Mouse (Mus musculus) embryo, embryonic 10.5 days (tissue): ENCODE results near the gene Fbxw2.
"Not testable (repeated sequence)": the region's sequence is repeated elsewhere in the genome, so short reads cannot be mapped to it uniquely, and the experiment has no call there.

Experiments used
- DNase-seq: peaks from one replicate; pipeline ENCODE4 v3.0.0-alpha.2; 2015; ENCODE audit warnings: low spot score

Gene Fbxw2

DNA sequence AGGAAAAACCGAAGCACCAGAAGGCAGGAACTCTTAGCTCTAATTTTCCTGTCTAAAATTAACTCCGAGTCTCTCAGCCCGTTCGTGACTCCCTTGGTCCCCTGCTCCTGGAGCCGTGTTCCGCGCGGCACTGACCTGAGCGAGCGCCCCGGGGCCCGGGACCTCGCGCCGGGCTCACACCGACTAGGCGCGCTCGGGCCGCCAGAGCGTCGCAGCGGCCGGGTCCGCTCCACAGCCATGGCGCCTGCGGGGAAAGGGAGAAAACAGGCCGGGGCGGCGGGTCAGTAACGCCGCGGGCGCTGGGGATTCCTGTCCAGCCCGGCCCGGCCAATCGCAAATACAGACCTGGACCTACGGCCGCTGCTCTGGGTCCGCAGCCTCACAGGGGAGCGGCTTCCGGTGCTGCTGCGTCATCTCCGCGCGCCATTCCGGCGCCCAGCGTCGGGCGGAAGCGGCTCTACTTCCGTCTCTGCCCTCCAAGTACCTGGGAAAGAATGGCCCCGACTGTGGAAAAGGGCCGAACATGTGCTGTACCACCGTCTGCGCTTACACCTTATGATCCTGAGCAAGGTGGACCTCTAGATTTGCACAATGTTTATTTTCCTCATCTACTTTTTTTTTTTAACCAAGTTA is at the start of gene Fbxw2:
Gene Fbxw2, minus strand, starts transcription at position 485 of the 633 bp plus-strand sequence.
- peak; percentile 94 for DNase-seq

DNA sequence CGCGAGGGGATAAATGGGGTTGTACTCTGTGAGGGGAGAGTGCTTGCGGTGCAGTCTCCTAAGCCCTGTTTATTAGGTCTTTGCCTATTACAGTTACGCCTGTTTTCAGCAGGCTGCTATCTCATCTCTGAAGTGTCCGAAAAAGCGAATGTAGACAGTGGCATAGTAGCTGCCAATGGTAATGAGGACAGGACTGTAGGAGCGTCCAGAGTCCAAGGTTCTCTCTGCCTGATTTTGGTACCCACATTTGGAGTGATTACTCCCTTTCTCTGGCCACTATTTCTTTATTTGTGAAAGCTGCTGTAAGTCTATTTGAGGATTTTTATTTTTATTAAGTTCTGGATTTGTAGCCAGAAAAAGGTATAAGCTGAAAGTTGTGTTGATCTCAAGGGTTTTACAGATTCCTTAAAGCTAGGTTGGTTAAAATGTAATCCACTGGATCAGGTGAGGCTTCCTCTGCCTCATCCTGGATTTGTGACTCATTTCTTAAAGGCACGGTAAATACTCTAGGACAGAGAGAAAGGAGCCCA is 48.8 kb upstream of the Fbxw2 start, which contains the start of gene Psmd5:
Gene Psmd5, minus strand, starts transcription at position 153 of the 530 bp plus-strand sequence.
- DNase-seq = no peak

DNA sequence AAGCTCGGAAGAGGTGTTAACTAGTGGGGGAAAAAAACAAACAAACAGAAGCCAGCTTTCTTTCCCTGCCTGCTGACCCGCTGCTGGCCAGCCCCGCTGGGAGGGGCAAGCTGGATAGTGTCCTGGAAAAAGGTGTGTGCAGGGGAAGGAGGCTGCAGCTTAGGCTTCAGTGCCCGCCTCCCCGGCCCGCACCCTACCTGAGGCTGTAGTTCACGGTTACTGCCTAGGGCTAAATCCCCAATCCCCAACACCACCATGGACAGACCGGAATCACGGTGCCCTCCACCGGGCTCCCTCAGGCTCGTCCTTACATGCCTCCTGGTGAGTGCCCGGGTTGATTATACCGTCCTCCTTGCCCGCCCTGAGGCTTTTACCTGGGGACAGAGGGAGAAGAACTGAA is 48.2 kb upstream of the Fbxw2 start, which contains the start of gene Cutal:
Gene Cutal, plus strand, starts transcription at position 126 of the 400 bp plus-strand sequence.
- peak; percentile 5 for DNase-seq

DNA sequence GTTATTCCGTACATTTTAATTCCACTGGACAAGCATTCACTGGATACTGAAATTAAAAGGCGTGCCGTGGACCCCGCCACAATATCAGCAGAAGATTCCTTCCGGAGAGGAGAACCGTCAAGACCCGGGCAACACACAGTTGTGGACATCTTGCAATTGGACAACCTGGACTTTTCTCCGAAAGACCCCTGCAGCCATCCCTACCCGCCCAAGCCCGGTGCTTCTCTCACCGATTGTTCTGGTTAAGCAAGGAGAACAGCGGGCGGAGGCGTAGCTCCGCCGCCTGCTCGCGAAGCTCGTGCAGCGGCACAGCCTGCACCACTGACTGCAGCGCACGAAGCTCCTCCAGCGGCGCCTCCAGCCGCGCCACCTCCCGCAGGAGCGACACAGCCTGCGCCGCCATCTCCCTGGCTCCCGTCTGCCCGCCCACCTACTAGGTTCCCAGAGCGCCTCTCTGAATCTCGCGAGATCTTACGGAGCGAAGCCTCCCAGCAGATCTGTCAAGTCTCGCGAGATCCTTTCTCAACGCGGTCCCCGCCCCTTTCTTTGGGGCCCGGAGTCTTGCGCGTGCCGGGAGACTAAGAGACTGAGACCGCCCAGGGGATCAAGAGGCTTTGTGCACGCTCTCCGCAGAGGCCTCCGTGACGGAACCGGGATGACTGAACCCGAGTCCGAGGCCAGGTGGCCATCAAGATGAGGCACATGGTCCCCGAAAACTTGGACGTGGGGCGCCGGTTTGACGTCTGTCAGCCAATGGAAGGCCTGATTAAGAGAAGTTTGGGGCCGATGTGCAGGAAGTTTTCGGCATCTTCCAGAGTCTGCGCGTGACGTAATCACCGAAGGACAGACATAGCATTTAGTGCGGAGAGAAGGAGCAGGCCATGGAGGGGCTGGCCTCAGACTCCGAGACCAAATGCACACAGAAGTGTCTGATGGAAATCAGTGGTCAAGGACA is 44.7 kb upstream of the Fbxw2 start:
- DNase-seq = peak; percentile 100

DNA sequence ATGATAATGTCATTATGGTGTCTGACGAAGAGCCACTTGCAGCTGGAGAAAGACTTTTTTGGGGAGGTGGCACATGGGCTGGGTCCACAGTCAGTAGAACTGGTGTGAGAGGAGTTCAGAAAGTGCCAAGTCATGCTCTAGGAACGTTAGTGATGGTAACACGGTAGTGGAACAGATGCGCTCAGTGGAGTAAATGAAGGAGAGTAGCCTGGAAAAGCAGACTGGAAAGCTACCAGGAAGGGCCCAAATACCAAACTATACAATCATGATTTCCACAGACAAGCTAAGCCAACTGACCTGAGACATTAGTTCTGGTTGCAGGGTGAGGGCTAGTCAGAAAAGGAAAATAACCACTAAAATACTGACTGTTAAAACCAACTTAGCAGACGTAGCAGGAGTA is 43.6 kb upstream of the Fbxw2 start:
- peak; percentile 22 for DNase-seq

DNA sequence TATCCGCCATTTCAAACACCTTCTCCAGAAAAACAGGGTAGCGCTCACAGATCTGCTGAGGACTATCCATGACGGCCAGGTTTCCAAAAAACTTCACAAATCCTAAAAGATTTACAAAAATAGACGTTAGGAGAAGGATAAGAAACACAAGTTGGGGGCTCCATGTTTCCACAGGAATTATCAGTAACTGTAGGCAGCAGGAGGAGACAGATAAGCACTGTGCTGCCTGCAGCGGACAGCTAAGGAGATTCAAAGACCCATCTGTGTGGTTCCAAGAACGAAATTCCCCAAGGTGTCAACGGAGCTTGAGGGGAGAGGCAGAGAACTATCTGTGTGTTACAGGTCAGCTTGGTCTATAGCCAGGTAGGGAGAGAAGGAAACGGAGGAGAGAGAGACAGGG is 31.6 kb upstream of the Fbxw2 start:
- DNase-seq = no peak

DNA sequence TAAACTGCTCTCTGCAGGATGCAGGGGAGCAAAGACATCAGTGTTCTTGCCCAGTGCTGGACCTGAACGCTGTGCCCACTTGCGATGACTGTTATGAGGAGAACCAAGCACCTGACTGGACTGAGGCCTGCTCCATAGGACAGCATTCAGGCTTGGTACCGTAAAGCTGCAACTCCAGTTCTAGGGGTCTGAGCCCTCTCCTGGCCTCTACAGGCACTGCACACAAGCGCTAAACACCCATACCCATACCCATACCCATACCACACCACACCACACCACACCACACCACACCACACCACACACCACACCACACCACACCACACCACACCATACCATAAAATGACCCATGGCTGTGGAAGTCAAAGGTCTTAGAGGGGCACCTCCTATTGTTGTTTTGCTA is 29.2 kb upstream of the Fbxw2 start:
- no peak for DNase-seq

DNA sequence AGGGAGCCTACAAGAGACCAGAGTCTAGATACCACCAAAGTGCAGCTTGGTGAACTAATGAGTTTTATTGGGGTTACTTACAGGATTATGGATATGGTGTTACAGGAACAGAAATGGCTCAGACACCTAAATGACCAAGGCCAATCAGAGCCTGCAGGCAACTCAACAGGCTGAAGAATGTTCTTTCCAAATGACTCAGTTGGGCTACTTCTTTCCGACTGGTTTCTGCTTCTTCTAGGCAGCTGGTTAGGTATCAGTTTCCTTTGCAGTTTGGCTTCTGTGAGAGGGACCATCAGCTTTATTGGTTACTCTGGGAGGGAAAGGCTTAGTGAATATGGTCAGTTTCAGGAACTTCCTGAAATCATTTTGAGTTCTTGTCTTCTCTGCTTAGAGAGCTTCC is 21.6 kb upstream of the Fbxw2 start:
- DNase-seq = no peak

DNA sequence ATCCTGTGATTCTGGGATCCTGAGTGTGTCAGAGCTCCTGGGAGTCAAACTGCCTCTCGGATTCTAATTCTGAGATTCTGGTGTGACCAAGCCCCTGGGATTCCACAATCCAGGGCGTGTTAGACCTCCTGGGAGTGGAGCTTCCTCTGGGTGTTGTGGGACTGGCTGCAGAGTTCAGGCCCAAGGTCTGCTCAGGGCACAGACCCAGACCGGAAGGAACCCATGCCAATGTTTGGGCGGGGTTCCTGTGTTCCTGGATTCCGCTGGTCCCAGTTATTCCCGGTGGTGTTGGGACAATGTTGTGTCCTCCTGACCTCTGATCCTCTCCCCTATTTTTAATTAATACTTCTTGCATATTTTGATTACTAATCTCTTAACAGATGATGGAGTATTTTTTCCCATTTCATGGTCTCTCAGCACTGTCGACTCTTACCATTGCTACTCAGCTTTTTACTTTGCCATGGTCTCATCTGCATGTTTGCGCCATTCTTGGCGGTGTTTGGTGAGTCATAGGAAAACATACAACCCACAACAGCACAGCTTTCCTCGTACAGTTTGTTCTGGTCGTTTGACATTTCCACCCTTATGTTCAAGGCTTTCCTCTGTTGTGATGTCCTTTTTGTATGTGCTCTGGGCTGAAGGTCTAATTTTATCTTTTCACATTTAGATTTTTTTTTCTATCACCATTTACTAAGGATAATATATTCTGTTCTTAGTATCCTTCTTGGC is 17.3 kb upstream of the Fbxw2 start:
- DNase-seq = no peak

DNA sequence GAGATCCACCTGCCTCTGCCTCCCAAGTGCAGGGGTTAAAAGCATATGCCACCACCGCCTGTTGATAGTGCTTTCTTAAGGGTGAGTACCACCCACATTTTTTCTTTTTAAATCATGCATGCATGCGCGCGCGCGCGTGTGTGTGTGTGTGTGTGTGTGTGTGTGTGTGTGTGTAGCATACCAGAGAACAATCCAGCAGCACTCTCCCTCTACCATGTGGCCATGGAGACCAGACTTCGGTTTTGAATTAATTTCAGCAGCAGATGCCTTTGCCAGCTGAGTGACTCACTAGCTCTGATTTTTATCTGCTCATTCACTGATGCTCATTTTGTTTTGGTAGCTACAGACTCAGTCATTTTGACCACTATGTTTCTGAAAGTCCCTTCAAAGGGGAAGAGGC is 15.6 kb upstream of the Fbxw2 start:
- no peak for DNase-seq

DNA sequence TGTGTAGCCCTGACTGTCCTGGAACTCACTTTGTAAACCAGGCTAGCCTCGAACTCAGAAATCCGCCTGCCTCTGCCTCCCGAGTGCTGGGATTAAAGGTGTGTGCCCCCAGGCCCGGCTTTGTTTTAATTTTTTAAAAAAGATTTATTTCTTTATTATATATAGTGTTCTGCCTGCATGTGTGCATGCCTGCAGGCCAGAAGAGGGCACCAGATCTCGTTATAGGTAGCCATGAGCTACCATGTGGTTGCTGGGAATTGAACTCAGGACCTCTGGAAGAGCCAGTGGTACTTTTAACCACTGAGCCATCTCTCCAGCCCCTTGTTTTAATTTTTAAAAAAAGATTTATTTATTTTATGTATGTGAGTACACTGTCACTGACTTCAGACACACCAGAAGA is 14.0 kb upstream of the Fbxw2 start:
- DNase-seq = not testable (repeated sequence)

DNA sequence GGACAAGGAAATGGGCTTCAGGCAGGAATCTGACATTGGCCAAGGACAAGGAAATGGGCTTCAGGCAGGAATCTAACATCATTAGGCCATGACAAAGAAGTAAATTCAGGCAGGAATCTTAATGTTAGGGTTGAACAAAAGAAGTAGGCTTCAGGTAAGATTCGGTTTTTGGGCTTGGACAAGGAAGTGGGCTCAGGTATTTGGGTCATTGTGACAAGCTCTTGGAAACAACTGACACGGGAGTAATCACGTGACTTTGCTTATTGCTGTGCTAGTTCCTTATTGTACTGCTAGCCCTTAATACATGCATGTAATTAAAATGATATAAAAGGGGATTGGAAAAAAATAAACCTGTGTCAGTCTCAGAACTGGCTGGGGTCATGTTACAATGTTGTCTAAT is 9.6 kb upstream of the Fbxw2 start:
- no peak for DNase-seq

DNA sequence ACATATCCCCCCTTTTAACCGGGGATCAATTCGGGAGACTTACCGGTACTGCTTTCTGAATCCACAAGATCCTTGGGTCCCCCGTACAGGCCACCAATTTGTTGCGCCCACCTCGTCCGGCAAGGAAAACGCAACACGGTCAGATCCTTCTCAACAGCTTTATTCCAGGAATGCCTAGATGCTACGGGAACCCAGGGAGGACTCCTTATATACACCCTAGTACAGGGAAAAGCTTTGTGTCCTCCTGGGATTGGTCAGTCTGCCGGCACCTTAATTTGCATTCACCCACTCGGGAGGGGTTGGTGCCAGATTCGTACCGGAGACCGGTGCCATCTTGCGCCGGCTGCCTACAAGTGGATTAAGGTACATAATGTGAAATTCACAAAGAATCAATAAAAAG is 7.5 kb upstream of the Fbxw2 start:
- DNase-seq = no peak

DNA sequence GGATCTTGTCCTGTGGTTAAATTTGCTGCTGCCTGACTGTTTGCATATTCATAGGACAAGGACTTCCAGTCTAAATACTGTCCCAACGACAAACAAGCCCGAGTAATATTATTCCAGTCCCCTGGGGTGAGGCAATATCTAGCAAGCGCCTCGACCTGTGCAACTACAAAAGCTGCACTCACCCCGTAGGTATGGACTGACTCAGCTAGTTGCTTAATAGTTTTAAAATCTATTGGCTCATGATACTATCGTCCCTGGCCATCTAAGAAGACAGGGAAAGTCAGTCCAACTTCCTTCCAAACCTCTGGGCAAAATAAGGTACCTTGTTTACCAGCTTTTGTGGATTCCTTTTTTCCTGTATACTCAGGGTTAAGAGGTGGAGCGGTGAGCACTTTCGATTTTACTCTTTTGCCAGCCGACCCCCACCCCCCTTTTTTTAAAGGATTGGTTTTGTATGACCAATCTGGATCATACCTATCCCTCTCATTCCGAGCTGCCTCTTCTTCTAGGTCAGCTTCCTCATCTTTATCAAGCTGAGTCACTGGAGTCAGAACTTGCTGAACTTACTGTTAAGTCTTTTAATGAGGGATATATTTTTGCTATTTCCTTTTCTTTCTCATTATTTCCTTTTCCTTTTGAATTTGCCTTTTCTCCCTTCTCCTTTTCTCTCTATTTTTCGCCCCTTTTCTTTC is 6.8 kb upstream of the Fbxw2 start, which contains the start of gene Gm34653:
Gene Gm34653, plus strand, starts transcription at position 242 of the 692 bp plus-strand sequence.
- not testable (repeated sequence) for DNase-seq

DNA sequence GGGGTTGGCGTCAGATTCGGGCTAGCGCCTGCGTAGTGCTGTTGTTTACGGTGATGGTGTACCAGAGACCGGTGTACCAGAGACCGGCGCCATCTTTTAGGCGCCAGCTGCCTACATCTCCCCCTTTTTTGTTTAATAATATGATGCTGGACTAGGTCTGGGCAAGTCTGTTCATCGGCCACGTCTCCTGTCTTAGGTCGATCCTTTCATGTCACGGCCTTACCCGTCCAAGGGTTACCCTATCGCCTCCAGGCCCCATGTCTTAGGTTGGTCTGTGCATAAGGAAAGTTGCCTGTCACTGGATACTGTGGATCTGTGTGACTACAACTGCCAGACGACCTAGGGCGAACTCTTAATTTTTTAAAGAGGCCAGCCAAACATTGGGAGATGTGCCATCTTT is 4.0 kb upstream of the Fbxw2 start:
- not testable (repeated sequence) for DNase-seq

DNA sequence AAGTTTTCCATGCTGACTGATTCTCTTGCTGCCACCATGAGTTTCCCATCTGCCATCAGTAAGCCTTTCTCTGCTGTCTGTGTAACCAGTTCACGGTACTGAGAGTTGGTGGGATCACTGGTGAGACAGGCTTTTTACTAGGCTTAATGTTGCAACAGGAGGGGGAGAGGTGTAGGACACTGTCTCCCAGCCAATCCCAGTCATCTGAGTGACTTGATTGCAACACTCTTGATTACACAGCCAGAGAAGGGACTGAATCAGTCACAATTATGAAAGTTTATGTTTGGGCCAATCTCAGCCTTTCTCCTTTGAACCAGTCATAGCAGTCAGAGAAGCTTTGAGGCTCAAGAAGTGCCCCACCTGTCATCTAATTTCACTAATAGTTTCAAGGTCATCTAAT is 1.9 kb upstream of the Fbxw2 start:
- DNase-seq = no peak

DNA sequence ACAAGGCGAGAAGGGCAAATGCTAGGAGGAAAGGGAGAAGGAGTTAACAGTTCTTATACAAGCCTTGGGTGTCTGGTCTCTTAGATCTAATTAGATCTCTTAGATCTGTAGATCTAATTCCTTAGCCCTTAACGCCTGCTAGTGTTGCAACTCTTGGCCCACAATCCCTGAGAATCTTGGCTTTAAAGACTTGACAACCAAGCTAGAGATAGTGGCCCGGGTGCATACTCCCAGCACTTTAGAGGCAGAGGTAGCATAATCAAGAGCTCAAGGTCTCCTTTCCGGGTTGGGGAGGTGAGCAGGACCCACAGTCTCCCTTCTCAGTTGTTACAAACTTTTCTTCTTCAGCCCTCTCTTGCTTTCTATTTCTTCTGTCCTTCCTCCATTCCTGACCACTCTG is 1.5 kb upstream of the Fbxw2 start:
- no peak for DNase-seq

DNA sequence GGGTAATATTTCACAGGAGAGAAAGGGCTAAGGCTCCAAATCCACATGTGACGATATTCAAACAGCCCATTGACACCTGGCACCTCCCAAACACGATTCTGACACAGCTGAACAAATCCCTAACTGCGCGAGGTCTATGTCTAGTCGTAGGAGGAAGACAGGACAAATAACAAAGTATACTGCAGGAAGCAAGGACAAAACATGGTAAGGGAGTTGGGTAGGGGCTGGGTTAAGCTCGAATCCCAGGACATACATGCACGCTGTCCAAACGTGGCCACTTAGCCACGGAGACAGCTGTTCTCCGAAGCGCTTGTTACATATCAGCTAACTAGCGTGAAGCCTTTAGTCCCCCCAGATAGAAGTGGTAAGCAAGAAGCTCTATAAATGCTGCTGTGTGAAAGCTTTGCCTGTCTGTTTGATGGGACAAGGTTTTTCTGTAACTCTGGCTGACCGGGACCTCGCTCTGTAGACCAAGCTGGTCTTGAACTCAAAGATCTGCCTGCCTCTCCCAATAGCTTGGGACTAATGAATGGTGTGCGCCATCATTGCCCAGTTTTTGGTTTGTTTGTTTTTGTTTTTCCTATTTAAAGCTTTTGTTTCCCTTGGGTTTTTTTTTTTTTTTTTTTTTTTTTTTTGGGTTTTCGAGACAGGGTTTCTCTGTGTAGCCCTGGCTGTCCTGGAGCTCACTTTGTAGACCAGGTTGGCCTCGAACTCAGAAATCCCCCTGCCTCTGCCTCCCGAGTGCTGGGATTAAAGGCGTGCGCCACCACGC is 535 bp upstream of the Fbxw2 start:
- DNase-seq = peak; percentile 39

DNA sequence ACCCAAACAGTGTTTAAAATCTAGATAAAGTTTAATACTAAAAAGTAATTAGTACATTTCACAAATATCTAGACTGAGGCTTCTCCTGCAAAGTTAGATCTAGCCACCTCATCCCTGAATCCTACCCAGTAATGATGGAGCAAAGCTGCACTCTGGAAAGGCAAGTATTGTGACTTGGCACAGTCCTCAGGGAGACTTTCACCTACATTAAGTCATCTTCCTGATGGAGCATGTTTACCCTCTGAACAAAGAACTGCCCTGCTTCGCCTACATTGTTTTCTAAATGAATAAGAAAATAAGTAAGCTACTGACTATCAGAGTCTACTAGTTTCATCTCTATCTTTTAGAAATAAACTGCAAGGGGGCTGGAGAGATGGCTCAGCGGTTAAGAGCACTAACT is 7.6 kb downstream of the Fbxw2 start:
- no peak for DNase-seq

DNA sequence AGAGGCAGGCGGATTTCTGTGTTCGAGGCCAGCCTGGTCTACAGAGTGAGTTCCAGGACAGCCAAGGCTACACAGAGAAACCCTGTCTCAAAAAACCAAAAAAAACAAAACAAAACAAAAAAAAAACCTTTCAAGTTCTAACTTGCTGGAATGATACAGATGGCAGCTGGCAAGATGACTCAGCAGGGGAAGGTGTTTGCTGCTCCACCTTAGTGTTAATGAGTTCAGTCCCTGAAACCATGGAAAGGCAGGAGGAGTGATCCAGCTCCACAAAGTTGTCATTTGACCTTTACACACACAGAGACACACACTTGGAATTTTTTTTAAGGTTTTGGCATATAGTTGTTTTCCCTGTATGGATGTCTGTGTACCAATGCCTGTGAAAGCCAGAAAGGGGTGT is 10.2 kb downstream of the Fbxw2 start:
- DNase-seq = not testable (repeated sequence)

DNA sequence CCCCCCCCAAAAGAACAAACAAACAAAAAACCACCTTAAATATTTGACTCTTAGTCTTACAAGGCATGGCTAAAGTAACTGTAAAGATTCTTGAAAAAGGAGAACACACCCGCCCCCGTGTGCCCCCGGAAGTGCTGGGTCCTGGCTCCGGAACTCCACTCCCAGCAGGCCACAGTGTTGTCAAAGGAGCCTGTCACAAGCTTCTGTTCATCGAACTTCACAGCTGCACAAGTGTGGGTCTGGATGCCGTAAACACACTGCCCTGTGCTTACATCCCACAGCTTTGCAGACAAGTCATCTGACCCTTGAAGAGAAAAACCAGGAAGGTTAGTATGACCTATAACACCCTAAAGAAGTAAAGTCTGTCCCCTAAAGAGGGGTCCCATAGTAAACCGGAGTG is 13.4 kb downstream of the Fbxw2 start:
- DNase-seq = no peak
